8 mouse cellular contexts compared by ENCODE assay signal in genomic region chr11:88830257-88830804, GRCm38 (mm10). TPM values are rescaled to one million over a fixed set of nuclear protein-coding genes. Genes with fewer than 3 reads are reported as not detected.
DNase-seq lines count a peak whose midpoint lies in the region; ATAC-seq lines count a peak whose summit lies in the region.

No protein-coding gene starts in this region.

- no peaks in the 10 kb centered on the region for H3K9me3 ChIP-seq in intestine, embryonic 14.5 days (ENCODE audit: control insufficient read depth, low read length)
- no peaks in the 10 kb centered on the region for H3K9me3 ChIP-seq in intestine, embryonic 16.5 days (ENCODE audit: control insufficient read depth, low read length)
- H3K9me3 ChIP-seq in heart, embryonic 10.5 days, result no peaks in the 10 kb centered on the region

- DNase-seq in intestine, embryonic 14.5 days (ENCODE audit: low spot score), result peak; percentile 62
- DNase-seq in CD4-positive helper T cell, adult 2 months (ENCODE audit: low read depth, low spot score), result peak; percentile 42
- peak; percentile 78 for DNase-seq in R1 (ENCODE audit: low read depth, low spot score)
- peak; percentile 16 to 69 for DNase-seq in spleen, postnatal 10 days (ENCODE audit: low spot score in 2 of 2)
- no peak for DNase-seq in right cerebral cortex, postnatal 36 days (ENCODE audit: low spot score in 2 of 2)
- DNase-seq in heart, embryonic 10.5 days (ENCODE audit: low spot score), result no peak

- no peaks in the 10 kb centered on the region for H3K4me1 ChIP-seq in intestine, embryonic 14.5 days (replicated peaks; ENCODE audit: control insufficient read depth, insufficient read depth, low read length)
- H3K4me1 ChIP-seq in intestine, embryonic 16.5 days (ENCODE audit: control insufficient read depth, insufficient read depth, low read length), result no peaks in the 10 kb centered on the region
- 0 out of 2 replicates have a peak, but pooled peaks cover 3% of the 10 kb centered on the region for H3K4me1 ChIP-seq in heart, embryonic 10.5 days

- no peak overlapping the region for H3K4me3 ChIP-seq in intestine, embryonic 14.5 days (ENCODE audit: low read depth, low read length)
- H3K4me3 ChIP-seq in intestine, embryonic 16.5 days (ENCODE audit: low read length), result no peak overlapping the region
- no peak overlapping the region for H3K4me3 ChIP-seq in heart, embryonic 10.5 days

- H3K9ac ChIP-seq in intestine, embryonic 14.5 days (ENCODE audit: low read length), result no peak overlapping the region
- no peak overlapping the region for H3K9ac ChIP-seq in intestine, embryonic 16.5 days (ENCODE audit: low read depth, low read length)

- no peak for ATAC-seq in intestine, embryonic 14.5 days (replicated peaks; ENCODE audit: low FRiP score, low TSS enrichment, low read depth)
- ATAC-seq in intestine, embryonic 16.5 days, result no peak
- peak; percentile 47 to 53; a peak in 3 of 4 replicates for ATAC-seq in hematopoietic stem cell, adult 5-6 weeks (replicated peaks in 1 of 2; ENCODE audit: insufficient read depth in 1 of 2, low FRiP score in 2 of 2, low TSS enrichment in 1 of 2, low read depth in 1 of 2, poor library complexity in 2 of 2, severe bottlenecking in 2 of 2)

- 96% methylated on average over 2 of the region's 2 CpGs for WGBS in intestine, embryonic 14.5 days
- WGBS in intestine, embryonic 16.5 days, result 98% methylated on average over 2 of the region's 2 CpGs
- 92% methylated on average over 2 of the region's 2 CpGs for WGBS in heart, embryonic 10.5 days

- H3K27me3 ChIP-seq in intestine, embryonic 14.5 days (replicated peaks; ENCODE audit: control insufficient read depth, insufficient read depth, low read length), result no peaks in the 10 kb centered on the region
- no peaks in the 10 kb centered on the region for H3K27me3 ChIP-seq in intestine, embryonic 16.5 days (replicated peaks; ENCODE audit: control insufficient read depth, insufficient read depth, low read length)
- no peaks in the 10 kb centered on the region for H3K27me3 ChIP-seq in heart, embryonic 10.5 days (ENCODE audit: insufficient read depth, poor library complexity, severe bottlenecking)

- peaks cover 46% of the 10 kb centered on the region for H3K36me3 ChIP-seq in intestine, embryonic 14.5 days (ENCODE audit: control insufficient read depth, insufficient read depth, low read length)
- peaks cover 9% of the 10 kb centered on the region for H3K36me3 ChIP-seq in intestine, embryonic 16.5 days (ENCODE audit: control insufficient read depth, insufficient read depth, low read length)
- H3K36me3 ChIP-seq in heart, embryonic 10.5 days, result peaks cover 58% of the 10 kb centered on the region

- no peak overlapping the region for H3K4me2 ChIP-seq in intestine, embryonic 14.5 days (ENCODE audit: low read length)
- H3K4me2 ChIP-seq in intestine, embryonic 16.5 days (ENCODE audit: low read depth, low read length), result no peak overlapping the region

- H3K27ac ChIP-seq in intestine, embryonic 14.5 days (ENCODE audit: low read depth), result no peak overlapping the region
- no peak overlapping the region for H3K27ac ChIP-seq in intestine, embryonic 16.5 days (ENCODE audit: low read length)
- no peak overlapping the region for H3K27ac ChIP-seq in heart, embryonic 10.5 days

RNA-seq across cellular contexts. Expression of gene Akap1, which starts 34.1 kb away (rescaled TPM):
- 26.7 and 28.2 TPM in 2 replicates for polyA plus RNA-seq in intestine, embryonic 14.5 days (2014; fragmentation: Nextera tagmentation; extraction: Ambion mirVana)
- 27.5 and 28.7 TPM in 2 replicates for polyA plus RNA-seq in intestine, embryonic 16.5 days (2015; fragmentation: Nextera tagmentation; extraction: Ambion mirVana)
- total RNA-seq in hematopoietic stem cell, adult 5-6 weeks (2017), result 16.7 and 22.4 TPM in 2 replicates
- 26.6 and 39.9 TPM in 2 replicates for polyA plus RNA-seq in heart, embryonic 10.5 days (2016; fragmentation: Nextera tagmentation; extraction: Ambion mirVana)

Comparison
In these comparisons a context has a peak if more than half of its experiments do, and no peak if none do; other contexts are left out.
1. ATAC-seq: peak in hematopoietic stem cell, adult 5-6 weeks (2 of 2); none in intestine, embryonic 14.5 days (single experiment) and intestine, embryonic 16.5 days (single experiment).
2. DNase-seq: peak in intestine, embryonic 14.5 days (single experiment), CD4-positive helper T cell, adult 2 months (single experiment), R1 (single experiment) and spleen, postnatal 10 days (2 of 2); none in right cerebral cortex, postnatal 36 days (0 of 2) and heart, embryonic 10.5 days (single experiment).